Mouse (Mus musculus) natural killer cell, adult 2 months (primary cell): ENCODE measurements around the gene Thrb.
"Not testable (repeated sequence)": the region's sequence is repeated elsewhere in the genome, so short reads cannot be mapped to it uniquely, and the experiment has no call there.

Experiments used
- DNase-seq, 2 experiments: peaks; one replicate each; pipeline ENCODE4 v3.0.0; 2022; ENCODE audit warnings: low spot score in 2 of 2

Gene Thrb

DNA sequence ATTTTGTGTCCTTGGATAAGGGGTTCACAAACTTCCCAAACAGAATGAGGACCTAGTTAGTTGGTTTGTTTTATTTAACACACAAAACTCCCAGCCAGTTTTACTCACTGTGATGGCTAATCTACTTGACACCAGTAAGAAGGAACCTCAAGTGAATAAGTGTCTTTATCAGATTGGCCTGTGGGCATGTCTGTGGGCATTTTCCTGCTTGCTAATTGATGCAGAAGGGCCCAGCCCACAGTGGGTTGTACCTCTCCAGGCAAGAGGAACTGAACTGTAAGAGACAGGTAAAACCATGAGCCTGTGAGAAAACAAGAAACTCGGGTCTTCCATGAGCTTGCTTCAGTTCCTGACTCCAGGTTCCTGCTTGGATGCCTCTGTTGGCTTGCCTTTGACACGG is 215.9 kb downstream of the Thrb start:
- DNase-seq, result no peak

DNA sequence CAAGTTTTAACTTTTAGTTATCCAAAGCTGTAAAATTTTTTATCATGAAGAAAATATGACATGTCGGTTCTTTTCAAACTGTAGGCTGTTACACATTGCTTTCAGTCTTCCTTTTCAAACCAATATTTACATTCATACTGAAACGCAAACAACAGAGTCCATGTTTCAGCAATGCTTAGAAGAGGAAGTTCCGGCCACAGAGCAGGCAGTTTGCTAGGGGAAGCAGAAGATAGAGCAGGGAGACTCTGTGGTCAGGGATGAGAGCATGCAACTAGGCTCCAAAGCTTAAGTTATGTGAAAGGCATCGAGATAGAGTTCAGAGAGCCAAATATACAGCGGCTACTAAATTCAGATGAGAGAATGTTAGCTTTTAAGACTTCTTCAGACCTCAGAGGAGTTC is 219.4 kb downstream of the Thrb start:
- DNase-seq, result no peak

DNA sequence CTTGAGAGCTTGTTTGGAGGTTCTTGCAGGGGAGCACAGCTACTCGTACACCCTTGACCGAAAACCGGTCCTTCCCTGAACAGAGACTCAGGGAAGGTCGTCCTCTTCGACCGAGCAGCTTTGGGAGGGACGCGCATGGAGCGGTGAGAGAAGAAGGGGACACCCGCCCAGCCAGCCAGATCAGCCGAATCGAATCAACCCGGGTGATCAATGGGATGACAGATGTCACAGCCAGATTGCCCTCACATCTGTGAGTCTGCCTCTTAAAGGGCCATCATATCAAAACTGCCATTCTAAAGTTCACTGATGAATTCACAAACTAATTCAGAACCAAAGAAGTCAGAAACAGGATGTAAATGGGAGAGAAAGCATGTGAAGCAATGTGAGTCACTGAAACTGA is 224.8 kb downstream of the Thrb start:
- no peak for DNase-seq

DNA sequence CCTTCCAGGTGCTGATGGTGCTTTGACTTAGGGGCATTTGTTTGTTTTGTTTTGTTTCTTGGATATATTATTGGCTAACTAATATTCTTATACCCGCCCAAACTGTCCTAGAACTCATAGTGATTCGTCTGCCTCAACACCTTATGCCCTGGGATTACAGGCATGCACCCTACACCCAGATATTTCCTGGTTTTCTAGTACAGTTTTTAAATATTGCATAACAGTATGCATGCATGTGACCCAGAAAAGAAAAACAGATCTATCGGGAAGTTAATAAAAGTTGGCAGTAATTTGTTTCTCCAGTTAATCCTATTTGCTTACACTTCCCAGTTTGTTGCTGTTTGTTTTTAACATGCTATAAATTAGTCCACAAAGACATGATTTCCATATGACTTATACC is 225.3 kb downstream of the Thrb start:
- DNase-seq, result no peak

DNA sequence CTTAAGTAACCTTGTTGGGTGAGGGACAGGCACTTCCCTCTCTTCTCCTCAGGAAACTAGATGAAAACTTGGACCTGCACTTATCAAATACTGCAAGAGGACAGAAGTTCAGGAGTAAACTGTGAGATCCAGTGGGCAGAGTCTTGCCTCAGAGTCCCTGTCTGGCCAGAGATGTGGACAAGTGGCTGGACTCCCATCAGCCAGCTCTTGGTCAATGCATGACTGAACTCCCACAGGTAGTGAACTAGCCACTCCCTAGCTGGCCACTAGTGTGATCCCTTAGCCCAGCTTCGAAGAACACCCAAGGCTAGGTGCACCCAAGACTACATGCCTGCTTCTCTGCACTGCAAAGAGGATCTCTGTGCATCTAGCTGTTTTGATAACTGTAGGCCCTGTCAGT is 234.7 kb downstream of the Thrb start:
- DNase-seq, result no peak

DNA sequence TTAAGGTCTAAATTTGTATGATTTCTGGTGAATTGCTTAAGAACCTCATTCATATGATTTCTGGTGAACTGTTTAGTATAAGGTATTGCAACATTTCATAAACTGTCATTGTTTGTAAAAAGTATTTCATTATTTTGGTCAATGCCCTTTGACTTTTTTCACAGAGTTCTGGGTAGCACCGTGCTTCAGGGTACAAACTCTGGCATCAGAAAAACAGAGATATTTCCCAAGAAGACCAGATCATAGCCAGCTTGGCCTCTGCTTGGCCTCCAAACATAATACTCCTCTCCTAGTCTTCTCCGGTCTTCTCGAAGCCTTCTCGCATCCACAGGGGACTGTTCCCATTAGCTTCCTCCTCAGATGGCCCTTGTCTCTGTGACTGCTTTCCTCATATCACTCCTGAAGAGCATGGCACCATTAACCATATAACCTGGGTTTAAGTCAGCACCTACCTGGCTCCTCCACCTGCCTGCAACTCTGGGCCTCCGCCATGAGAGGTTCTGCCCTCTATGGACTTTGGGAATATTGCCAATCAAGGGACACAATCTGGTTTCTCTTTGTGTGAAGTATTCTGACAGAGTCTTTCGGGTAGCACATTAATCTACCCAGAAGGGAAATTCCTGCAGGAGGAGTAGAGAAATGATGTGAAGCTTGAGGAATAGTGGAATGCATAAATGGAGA is 239.8 kb downstream of the Thrb start:
- no peak for DNase-seq

DNA sequence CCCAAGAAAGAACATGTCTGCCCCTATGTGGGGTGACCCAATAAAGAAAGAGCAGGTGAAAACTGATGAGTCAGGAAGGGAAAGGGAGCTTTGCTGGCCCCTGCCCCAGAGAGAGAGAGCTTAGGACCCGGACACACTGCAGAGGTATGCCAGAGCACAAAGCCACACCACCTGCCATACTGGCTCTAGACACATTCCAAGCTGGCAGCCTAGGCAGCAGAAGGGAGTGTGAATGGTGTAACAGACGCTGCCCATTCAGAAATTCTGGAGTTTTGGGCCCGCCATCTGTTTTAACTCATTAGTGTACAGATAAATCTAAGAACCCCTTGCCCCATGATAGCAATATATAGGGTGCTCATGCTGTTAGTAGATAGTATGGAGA is 240.3 kb downstream of the Thrb start:
- no peak for DNase-seq

DNA sequence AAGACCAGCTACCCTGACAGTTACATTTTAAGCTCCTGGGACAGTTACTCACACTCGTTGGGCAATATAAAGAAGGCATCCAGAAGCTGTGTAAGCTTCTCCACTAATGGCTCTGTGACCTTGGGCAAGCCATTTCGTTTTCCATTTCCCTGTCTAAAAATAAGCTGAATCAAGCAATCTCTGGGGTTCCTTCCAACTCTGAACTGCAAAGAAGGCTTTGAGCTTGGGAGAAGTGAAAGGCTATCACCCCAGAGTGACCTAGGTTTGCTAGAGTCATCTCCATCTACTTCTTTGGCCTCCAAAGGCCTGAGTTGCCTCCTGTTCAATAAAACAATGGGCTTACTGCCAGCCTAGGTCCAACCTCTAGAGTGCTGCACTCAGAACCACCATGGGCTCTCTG is 242.4 kb downstream of the Thrb start:
- DNase-seq, result no peak

DNA sequence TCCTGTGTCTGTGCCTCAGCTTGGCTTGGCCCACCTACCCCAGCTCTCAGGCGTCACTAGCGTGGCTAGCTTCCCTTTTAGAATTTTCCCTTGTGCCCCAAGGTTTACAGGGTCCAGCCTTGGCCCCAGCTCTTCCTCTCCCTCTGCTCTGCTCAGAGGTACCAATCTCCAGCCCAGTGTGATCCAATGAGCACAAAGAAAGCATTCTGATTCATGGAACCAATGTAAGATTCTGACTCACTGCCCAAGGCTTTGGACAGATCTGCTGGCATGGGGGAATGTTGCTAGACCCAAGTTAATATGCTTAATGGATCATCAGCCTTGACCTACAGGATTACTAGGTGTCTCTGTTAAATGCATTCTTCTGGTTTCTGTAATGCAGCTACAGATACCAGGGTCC is 243.1 kb downstream of the Thrb start:
- no peak for DNase-seq

DNA sequence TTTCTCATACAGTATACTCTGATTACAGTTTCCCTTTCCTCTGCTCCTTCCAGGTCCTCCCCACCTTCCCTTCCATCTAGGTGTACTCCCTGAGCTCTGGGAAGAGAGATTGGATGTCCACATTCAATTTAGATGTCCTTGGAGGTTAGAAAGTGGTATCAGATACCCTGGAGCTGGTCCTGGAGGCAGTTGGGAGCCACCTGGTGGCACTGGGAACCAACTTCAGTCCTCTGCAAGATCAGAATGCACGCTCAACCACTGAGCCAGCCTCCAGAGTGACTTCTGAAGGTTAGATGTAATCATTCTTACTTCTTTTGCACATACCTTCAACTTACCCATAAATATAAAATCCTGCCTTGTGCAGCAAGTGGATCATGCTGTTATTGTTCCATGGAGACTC is 244.5 kb downstream of the Thrb start:
- DNase-seq, result no peak

DNA sequence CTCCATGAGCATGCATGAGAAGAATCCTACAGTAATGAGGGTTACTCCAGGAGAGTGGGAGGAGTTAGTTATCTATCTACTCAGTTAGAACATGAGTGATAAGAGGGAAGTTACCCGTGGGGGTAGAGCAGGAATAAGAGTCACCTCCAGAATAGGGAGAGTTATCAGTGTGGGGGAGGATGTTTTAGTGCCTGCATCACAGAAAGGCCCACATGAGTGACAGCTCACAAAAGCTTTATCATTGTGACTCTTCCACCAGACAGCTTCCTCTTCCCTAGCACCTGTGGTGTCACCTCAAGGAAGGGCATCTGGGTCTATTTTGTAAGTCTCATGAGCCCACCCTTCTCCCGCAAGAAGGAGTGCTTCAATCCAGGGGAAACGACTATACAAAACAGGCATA is 245.6 kb downstream of the Thrb start:
- no peak for DNase-seq

DNA sequence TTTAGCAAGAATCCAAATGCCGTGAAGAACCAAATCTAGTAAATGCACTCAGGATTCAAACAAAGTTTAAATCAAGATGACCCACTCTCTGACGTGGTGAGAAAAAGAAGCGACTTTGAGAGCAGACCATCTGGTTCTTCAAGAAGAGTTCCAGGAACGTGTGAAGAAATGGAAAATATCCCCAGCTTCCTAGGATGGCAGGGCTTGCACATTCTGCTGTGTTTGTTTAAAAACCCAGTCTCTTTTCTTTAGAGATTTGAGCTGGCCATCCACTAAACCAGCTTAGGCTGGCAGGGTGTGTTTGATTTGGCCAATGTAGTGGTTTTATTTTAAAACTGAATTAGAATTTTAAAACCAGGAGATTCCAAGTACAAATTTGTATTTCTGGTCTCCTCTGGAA is 246.9 kb downstream of the Thrb start:
- no peak for DNase-seq

DNA sequence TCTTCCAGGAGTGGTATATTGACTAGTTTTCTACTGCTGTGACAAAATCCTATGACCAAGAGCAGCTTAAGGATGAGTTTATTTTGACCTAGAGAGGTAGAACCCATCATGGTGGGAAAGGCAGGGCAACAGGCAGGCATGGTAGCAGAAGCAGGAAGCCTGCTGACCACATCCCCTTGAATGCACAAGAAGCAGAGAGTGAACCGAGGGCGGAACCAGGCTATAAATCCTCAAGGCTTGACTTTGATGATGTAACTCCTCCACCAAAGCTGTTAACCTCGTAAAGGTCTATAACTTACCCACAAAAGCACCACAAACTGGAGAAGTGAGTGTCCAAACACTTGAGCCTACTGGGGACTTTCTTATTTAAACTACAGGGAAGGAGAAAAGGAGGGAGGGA is 251.1 kb downstream of the Thrb start:
- DNase-seq, result no peak

DNA sequence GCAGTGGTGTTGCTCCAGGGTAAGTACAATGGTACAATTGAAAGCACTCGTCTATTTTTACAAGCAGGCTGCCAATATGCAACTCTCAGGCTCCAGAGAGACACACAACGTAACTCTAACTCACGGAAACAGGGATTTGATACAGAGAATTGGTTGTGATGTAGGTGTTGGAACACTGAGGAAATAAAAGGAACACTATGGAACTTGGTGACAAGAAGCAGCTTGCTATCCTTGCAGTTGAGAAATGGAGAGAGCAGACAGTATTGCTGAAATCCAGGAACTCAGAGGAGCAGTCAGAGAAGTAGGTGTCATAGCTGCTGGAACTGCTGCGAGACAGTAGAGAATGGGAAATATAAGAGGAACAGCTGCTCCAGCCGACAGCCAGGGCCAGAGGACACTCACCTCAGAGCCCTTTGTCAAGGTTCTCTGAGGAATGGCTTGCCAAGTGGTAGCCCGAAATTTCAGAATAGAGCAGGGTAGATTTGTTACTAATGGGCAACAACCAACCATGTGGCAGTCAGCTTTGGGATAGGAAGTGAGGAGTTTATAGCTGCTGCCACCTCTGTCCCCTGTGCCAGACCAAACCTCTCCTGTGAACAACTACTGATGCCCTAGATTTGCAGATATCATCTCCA is 252.6 kb downstream of the Thrb start:
- DNase-seq, result no peak

DNA sequence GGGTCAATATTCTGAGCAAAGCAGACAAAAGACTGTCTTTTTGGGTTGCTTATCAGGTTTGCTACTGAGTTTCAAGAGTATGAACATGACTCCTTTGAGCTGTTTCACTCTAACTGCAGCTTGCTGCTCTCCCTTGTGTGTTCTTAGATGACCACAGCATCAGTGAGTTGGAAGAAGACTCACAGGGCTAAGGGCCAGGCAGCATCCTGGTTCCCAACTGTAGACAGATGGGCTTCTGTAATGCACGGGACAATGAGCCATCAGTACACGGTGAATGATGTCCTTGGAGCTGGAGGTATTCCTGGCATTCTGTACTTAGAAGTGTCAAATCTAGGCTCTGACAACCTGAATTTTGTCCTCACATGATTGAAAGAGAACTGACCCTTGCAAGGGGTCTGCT is 255.5 kb downstream of the Thrb start:
- DNase-seq, result no peak

DNA sequence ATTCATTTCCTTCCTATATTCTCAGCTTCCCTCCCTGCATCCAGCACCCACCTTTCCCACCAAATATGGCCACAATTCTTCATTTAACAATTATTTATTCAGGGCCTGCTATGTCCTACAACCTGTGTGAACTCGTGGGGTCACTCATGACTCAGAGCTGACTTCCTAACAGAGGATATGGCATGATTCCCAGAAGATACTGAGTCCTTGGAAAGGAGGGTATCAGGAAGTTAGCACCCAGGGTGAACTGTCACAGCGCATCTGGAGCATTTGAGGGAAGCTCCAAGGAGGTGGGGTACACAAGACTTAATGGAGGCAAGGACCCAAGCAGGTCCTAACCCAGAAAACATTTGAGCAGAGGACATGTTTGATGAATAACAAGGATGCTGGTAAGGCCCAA is 256.6 kb downstream of the Thrb start:
- DNase-seq, result no peak

DNA sequence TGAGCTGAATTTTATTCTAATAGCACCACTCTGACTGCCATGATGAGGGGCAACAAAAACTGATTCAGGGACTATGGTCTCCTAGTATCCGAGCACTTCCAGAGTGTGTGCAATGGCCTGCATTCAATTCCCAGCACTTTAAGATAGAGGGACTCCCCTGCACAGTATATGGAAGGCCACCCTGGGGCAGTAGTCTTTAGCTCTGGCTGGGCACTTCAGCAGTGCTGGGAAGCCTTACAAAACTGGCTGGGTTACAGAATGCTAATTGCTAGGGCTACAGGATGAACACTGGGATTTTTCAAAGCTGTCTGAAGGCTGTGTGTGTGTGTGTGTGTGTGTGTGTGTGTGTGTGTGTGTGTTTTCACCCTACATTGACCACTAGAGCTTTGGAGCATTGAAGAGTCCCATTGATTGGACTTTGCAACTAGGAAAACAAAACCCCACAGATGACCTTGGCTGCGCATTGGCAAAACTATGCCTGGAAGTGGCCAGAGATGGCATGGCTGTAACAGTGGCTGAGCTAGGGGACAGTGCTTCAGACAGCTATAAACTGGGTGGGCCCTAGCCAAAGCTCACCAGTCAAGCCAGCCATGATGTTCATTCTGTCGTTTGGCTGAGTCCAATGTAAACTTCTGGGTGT is 257.2 kb downstream of the Thrb start:
- no peak for DNase-seq

DNA sequence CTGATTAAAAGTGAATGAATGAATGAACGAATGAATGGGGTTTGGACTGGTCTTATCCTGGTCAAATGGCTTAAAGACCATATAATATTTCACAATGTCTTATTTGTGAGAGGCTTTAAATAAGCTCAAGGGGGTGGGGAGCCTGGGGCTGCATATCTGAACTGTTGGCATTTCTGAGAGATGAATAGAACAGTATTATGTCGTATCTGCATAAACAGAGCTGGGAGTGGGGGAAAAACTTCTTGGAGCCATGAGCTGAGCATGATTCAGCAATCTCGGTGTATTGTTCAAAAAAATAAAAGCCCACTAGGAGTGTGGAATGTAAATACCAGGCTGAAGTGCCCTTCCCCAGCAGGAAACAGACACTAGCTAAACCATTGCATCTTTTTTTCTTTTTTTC is 257.8 kb downstream of the Thrb start:
- no peak for DNase-seq

DNA sequence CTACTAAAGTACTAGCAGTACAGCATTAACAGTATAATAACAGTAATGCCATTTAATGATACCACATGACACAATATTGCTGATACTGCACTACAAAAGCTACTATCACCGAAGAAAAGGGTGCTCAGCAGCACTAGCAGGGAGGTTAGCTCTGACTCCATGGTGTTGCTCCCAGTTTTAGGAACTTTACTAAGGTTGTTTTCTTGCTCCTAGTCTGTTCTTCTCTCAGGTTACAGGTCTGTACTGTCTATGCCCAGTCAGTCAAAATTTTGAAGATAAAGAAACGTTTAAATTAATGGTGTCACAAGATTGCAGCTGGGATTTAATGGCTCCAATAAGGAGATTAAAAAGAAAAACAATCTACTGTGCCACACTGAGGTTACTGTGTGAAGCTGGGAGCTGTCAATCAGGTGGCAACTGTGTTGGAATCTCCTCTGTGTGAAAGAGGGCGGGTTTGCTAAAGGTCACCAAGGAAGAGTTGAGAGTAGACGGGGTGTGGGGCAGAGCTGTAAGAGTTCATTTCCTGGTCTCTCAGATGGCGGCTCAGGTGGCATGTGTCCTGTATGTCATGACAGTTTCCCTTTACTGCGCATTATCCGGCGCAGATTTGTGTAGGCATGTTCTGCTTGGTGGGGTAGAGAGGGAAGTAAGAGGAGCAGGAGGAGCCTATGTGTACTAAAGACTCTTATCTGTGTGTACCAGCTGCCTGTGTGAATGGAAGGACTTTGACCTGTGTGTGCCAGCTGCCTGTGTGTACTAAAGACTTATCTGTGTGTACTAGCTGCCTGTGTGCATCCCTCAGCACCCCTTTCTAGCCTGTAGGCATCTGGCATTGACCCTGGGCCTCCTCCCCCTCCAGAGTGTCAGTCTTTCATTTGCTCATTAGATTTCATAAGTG is 263.0 kb downstream of the Thrb start:
- no peak for DNase-seq

DNA sequence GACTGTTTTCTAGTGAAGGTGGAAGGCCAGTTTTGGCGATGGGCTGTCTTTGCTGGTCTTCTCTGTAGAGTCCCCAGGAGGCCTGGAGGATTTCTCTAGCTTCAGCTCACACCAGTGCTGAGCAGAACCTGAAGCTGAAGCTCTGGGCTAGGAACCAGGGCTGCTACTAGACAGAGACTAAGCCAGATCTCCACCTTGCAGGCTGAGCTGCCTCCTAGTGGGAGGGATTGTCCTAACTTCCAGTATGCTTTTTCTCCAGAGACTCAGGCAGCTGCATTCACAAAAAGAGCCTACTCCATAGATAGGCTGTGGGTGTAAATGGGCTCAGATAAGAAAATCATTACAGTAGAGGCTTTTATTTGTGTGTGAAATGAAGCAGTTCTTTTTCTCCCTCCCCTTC is 267.4 kb downstream of the Thrb start:
- DNase-seq, result no peak

DNA sequence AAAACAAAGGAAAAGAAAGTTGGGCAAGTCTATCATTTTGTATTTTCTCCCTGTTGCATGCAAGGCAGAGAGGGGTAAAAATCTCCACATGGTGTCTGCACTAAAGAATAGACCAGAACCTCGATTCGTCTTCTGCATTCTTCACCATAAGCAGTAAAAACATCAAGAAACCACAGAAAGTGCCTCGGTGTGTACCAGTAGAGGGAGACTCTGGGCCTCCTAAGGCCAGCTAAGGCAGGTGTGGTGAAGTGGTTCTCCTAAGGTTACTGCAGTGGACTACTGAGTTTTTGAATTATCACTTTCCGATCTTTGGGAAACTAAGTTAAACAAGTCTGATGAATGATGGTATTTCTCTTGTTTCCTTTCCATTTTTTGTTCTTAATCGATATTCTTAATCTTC is 269.5 kb downstream of the Thrb start:
- no peak for DNase-seq

DNA sequence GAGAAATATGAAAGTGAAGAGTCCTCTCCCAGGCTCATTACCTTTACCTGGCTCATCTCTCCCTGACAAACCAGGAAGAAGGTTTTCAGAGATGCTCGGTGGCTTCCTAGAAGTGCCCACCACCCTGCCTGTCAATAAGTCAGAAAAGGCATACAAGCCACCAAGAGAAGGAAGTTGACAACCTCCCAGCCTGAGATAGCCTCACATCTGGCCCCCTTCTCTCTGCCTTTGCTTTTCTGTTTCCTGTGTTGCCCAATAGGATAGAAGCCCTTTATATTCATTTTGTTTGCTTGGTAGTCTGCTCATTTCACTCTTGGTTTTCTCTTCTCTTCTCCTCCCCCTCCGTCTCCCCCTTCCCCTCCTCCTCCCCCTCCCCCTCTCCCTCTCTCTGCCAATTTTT is 273.4 kb downstream of the Thrb start:
- DNase-seq, result no peak

DNA sequence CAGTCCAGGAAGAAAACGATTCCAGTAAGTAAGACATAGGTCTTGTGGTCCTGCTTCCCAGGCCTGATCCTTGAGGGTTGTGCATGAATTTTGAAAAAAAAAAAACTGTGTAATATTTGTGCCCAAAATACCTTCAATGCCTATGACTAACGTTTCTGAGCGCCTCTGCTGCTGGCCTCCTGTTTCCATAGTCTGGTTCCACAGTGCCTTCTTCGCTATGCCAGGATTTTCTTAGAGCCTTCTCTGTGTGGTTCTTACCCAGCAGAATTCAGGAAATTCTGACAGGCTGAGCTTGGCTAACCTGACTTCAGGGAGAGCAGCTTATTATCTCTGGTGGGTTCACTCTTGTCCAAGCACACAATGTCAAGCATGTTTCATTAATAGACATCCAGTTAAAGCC is 274.7 kb downstream of the Thrb start:
- not testable (repeated sequence) for DNase-seq
